Mouse (Mus musculus) embryo, embryonic 11.5 days (tissue): ENCODE measurements at regions not wholly inside any gene's neighbourhood (a gene's known extent, or its start where the extent isn't known, plus 50 kb on each side); places are given as distances from the start of the nearest gene placed in this dataset.
"Not testable (repeated sequence)": the region's sequence is repeated elsewhere in the genome, so short reads cannot be mapped to it uniquely, and the experiment has no call there.

ENCODE experiments used
- DNase-seq: peaks from one replicate; pipeline ENCODE4 v3.0.0-alpha.2; 2012; ENCODE audit warnings: low read depth, low spot score

GRCm38 (mm10) chr3:117265790-117266189, 94.9 kb downstream of the Plppr4 start:
- no peak for DNase-seq

GRCm38 (mm10) chr3:117247833-117248232, 112.8 kb downstream of the Plppr4 start:
- no peak for DNase-seq

- DNase-seq: no peak
Measured at GRCm38 (mm10) chr3:117241810-117242209, 118.9 kb downstream of the Plppr4 start.

GRCm38 (mm10) chr3:117226616-117227015, 134.1 kb downstream of the Plppr4 start:
- no peak for DNase-seq

- DNase-seq: no peak
Measured at GRCm38 (mm10) chr3:117225041-117225440, 135.6 kb downstream of the Plppr4 start.

- DNase-seq: no peak
Measured at GRCm38 (mm10) chr3:117217952-117218351, 142.7 kb downstream of the Plppr4 start.

GRCm38 (mm10) chr3:117191903-117192302, 168.8 kb downstream of the Plppr4 start:
- no peak for DNase-seq

- no peak for DNase-seq
Measured at GRCm38 (mm10) chr3:117188782-117189500, 171.7 kb downstream of the Plppr4 start.

GRCm38 (mm10) chr3:117183654-117184184, 177.0 kb downstream of the Plppr4 start:
- DNase-seq: no peak

- no peak for DNase-seq
Measured at GRCm38 (mm10) chr3:117169740-117170139, 190.9 kb downstream of the Plppr4 start.

- DNase-seq: no peak
Measured at GRCm38 (mm10) chr3:117163046-117163445, 194.3 kb upstream of the Palmd start.

GRCm38 (mm10) chr3:117160689-117161088, 191.9 kb upstream of the Palmd start:
- not testable (repeated sequence) for DNase-seq

GRCm38 (mm10) chr3:117155274-117155673, 186.5 kb upstream of the Palmd start:
- DNase-seq: no peak

- no peak for DNase-seq
Measured at GRCm38 (mm10) chr3:117153011-117153473, 184.3 kb upstream of the Palmd start.

GRCm38 (mm10) chr3:117152414-117152813, 183.6 kb upstream of the Palmd start:
- DNase-seq: no peak

- DNase-seq: no peak
Measured at GRCm38 (mm10) chr3:117147414-117147813, 178.6 kb upstream of the Palmd start.

GRCm38 (mm10) chr3:117139835-117140234, 171.0 kb upstream of the Palmd start:
- DNase-seq: no peak

GRCm38 (mm10) chr3:117138720-117139119, 169.9 kb upstream of the Palmd start:
- no peak for DNase-seq

GRCm38 (mm10) chr3:117132897-117133296, 164.1 kb upstream of the Palmd start:
- DNase-seq: no peak

- no peak for DNase-seq
Measured at GRCm38 (mm10) chr3:117122211-117122610, 153.4 kb upstream of the Palmd start.

GRCm38 (mm10) chr3:117120086-117121055, 151.6 kb upstream of the Palmd start:
- peak; percentile 34 for DNase-seq

- no peak for DNase-seq
Measured at GRCm38 (mm10) chr3:117119576-117119975, 150.8 kb upstream of the Palmd start.
